Mouse (Mus musculus): ENCODE measurements around the gene Rasgrf1.

GRCm38 (mm10) chr9:90045191-90045590 is 135.5 kb downstream of the Rasgrf1 start:
- TF ChIP-seq MAX (IDR thresholded peaks at IDR 0.05) (no peak), MYOD1 (IDR thresholded peaks at IDR 0.05; ENCODE audit: control insufficient read depth, insufficient read length, low read depth) (no peak), CTCF (IDR thresholded peaks at IDR 0.05; ENCODE audit: control insufficient read depth, insufficient read depth, insufficient read length) (no peak)
